Mouse (Mus musculus): ENCODE measurements around the gene Ankrd52.
A peak's percentile ranks its signal among the peaks of the same experiment; 100 is the strongest.

The Ankrd52 gene

GRCm38 (mm10) chr10:128403931-128404330 is 27.0 kb downstream of the Ankrd52 start:
- no peak for DNase-seq

- peak; percentile 11 for DNase-seq
Observed at GRCm38 (mm10) chr10:128408591-128409535, 31.9 kb downstream of the Ankrd52 start.

GRCm38 (mm10) chr10:128409692-128410559 is 33.0 kb downstream of the Ankrd52 start:
- DNase-seq: peak; percentile 99

- DNase-seq: peak; percentile 20
Observed at GRCm38 (mm10) chr10:128410560-128410845, 33.6 kb downstream of the Ankrd52 start.

DNA sequence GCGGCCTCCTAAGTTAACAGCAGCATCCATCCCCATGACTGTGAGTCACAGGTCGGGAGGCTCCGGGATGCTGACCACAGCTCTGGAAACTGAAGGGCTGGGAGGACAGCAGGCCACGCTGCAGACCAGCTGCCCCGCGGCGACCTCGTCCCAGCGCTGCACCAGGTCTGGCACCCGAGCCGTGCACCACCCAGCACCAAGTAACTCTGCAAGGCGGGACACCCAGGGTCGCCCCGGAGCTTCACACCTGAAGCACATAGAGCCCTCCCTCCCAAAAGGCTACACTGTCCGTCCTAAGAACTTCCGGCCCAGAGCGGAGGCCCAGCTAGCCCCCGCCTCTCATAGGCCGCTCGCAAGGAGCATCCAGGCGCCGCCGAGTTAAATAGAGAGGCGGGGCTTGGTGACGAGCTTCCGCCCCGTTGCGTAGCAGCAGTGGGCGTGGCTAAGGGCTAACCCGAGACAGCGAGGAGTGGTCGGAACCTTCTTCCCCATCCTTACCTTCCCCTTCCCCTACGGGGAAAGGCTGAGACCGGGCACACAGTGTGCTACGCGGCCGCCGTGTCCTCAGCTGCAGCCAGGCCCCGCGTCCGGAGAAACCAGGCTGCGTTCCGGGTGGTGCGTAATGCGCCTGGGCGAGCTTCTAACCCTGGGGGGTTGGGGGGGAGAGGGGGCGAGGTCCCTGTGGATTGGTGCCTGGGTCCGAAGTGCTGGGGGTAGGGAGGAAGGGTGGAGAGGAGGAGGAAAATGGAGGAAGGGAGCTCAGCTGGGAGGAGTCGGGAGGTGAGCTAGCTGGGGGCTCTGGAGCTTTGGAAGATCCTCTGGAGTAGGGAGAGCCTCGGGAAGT is 34.5 kb downstream of the Ankrd52 start, which contains the start of the genes Nabp2 and Rnf41:
Gene Nabp2, minus strand, starts transcription at position 282 of the 844 bp plus-strand sequence.
Gene Rnf41, plus strand, starts transcription at position 447 of the 844 bp plus-strand sequence.
- peak; percentile 98 for DNase-seq

DNA sequence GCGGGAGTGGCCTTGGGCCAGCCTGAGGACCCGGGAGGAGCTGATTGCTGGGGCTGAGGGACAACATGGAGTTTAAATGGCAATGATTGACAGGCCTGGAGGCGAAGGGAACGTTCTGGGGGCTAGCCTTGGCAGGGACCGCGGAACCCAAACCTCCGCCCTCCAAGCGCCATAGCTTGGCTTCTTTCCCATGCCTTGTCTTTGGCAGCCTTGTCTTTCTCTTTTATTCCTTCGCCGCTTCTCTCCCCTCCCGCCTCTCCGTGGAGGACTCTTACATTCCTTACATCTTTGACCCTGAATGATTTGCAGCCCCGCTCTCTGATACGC is 35.1 kb downstream of the Ankrd52 start:
- peak; percentile 35 for DNase-seq

- no peak for DNase-seq
Observed at GRCm38 (mm10) chr10:128412558-128412957, 35.6 kb downstream of the Ankrd52 start.

DNA sequence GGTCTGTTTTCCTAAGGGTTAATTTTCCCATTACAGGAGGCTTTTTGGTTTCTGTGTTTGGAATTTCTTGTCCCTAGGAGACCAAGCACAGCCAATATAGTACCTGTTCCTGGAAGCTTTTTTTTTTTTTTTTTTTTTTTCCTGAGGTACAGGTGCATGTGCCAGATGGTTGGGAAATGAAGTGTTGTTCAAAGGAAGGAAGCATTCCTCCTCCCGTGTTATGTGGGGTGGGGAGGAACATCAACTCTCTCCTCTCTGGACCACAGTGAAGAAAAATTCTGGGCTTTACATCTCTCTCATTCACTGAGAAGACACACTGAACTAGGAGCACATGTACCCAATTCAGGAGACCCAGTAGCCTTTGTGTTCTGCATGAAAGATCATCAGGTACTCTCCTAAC is 36.2 kb downstream of the Ankrd52 start:
- no peak for DNase-seq

GRCm38 (mm10) chr10:128414848-128415247 is 37.9 kb downstream of the Ankrd52 start:
- no peak for DNase-seq

- DNase-seq: no peak
Observed at GRCm38 (mm10) chr10:128422426-128422825, 45.5 kb downstream of the Ankrd52 start.

DNA sequence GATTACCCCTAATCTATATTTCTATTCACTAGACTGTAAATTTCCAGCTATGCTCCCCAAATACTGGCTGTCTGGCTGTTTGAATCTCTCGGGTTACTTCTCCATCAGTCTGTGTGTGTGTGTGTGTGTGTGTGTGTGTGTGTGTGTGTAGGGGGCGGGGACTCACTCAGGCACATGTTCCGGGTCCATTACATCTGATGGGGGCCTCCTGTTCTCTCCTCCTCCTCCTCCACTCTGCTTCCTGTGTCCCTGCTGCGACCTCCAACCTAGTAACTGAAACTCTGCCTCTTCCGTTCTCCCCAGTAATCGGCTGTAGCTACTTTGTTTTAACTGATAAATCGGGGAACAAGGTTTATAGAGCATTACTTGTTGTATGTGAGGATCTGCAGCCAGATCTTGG is 47.7 kb downstream of the Ankrd52 start:
- DNase-seq: peak; percentile 14

DNA sequence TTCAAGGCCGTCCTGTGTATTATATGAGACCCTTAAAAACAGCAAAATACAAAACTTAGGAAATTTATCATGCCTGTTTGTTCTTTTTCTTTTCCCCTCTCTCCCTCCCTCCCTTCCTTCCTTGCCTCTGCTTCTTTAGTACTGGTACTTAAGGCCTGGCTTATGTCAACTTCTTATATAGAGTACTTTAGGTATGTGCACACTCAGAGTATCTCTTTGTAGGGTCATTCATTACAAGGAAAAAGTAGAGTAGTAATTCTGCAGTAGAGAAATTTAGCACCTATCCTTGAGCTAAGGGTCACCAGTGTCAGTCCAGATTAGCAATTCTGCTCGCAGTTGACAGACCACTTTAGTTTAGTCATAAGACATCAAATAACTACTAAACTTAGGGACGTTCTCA is 48.3 kb downstream of the Ankrd52 start:
- no peak for DNase-seq

GRCm38 (mm10) chr10:128429052-128429451 is 52.1 kb downstream of the Ankrd52 start:
- no peak for DNase-seq

DNA sequence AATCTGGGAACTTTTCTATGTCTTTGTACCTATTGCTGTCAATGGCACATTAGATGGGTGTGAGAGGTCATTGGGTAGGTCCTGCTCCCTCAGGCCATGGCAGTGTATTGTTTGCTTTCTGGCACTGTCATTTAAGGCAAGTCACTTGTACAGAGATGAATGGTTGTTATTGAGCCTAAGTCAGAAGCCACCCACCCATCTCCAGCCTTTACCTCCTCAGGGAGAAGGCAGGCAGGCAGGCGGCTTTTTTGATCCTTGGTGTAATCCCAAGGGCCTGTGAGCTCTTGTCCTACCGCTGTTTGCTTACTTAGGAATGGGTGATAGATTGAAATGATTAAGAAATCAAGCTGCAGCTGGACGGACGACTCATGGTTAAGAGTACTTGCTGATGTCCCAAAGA is 52.5 kb downstream of the Ankrd52 start:
- no peak for DNase-seq

DNA sequence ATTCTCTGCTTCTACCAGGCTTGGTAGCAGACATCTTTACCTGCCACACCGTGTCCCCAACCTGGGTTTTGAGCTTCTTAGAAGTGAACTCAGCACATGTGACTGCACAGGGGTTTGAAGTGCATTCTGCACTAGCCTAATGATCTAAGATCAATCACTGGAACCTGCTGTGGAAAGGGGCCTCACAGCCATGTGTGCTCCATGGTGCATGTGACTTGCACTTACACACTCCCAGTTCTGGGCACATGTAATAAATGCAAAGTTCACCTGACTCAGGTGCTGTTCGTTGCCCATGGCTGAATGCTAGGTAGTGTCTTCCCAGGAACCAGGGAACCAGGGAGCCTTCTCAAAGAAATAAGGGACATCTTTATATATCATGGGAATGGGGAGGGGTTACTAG is 56.5 kb downstream of the Ankrd52 start:
- DNase-seq: no peak

GRCm38 (mm10) chr10:128434681-128435080 is 57.8 kb downstream of the Ankrd52 start:
- no peak for DNase-seq

DNA sequence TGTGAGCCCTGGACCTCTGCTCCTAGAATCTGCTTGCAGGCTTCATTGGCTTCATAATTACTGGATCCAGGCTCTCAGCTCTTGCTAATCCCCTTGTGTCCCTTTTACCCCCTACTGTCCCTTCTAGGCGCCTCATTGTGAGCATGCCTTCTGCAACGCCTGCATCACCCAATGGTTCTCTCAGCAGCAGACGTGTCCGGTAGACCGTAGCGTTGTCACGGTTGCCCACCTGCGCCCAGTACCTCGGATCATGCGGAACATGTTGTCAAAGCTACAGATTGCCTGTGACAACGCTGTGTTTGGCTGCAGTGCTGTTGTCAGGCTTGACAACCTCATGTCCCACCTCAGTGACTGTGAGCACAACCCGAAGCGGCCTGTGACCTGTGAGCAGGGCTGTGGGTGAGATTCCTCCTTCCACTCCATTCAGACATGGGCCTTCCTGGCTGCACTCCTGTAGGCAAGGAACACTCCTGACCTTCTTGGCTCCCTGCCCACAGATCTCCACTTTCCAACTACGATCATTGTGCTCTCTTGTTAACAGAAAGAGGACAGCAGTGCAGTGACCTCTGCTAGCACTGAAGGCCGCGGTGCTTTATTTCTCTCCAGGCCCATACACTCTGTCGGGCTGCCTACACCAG is 58.4 kb downstream of the Ankrd52 start:
- peak; percentile 73 for DNase-seq

DNA sequence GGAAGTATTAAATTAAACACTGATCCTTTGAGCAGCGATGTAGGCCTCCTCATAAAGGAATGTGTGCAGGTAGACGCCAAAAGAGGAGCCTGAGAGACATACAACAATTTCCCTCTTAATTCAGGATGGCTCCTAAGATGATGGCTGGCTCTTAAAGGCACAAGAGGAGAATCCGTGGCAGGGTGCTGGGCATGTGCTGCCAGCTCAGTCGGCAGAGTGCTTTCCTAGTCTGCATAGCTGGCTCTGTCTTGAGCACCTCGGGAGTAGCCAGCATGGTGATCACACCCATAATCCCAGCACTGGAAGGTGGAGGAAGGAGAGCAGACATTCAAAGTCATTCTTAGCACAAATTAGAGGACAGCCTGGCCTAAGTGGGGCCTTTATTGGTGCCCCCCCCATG is 59.0 kb downstream of the Ankrd52 start:
- no peak for DNase-seq

DNA sequence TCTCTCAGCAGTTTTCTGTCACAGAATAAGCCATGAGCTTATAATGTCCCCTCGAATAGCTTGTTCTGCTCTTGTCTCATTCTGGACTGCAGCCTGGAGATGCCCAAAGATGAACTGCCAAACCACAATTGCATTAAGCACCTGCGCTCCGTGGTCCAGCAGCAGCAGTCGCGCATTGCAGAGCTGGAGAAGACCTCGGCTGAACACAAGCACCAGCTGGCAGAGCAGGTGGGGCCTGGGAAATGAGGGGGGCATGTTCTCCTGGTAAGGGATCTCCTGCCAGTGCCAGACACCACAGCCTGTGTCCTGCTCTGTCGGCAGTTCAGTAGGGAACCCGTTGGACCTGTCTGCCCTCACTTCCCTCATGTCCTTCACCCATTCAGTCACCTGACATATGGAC is 59.5 kb downstream of the Ankrd52 start:
- no peak for DNase-seq

GRCm38 (mm10) chr10:128438675-128439279 is 61.9 kb downstream of the Ankrd52 start:
- DNase-seq: peak; percentile 69

- peak; percentile 40 for DNase-seq
Observed at GRCm38 (mm10) chr10:128440407-128440806, 63.5 kb downstream of the Ankrd52 start.
